Mouse (Mus musculus): ENCODE measurements around the gene Tnfrsf13b.

- TF ChIP-seq EP300 (IDR thresholded peaks at IDR 0.05; ENCODE audit: low read depth): no peak
- no peak for TF ChIP-seq CTCF (IDR thresholded peaks at IDR 0.05; ENCODE audit: low read depth)
Measured at GRCm38 (mm10) chr11:61110113-61110512, 16.4 kb upstream of the Tnfrsf13b start.
